Mouse (Mus musculus) CH12.LX (cell line): Measurements from ENCODE around the gene Rdh8. TPM values are rescaled to one million over a fixed set of nuclear protein-coding genes. Genes with fewer than 3 reads are reported as not detected.

Experiments used
- DNase-seq: peaks from one replicate; pipeline ENCODE4 v3.0.0-alpha.2; 2013; ENCODE audit errors: extremely low read depth
- H3K27ac ChIP-seq: 2 replicates; pipeline ENCODE4 v1.5.1; 2012; ENCODE audit warnings: low read depth, mild to moderate bottlenecking, control low read depth, moderate library complexity; ENCODE audit not compliant: insufficient read depth
- H3K27me3 ChIP-seq: replicated peaks from 2 replicates; pipeline ENCODE3; 2012; ENCODE audit warnings: inconsistent platforms
- H3K36me3 ChIP-seq, 2 experiments: replicated peaks in 1 of 2; 2 replicates each; pipeline versions ENCODE3 to v1.6.1; 2012; ENCODE audit warnings: inconsistent platforms in 1 of 2, low read length in 1 of 2, mild to moderate bottlenecking in 1 of 2, mixed read lengths in 1 of 2, moderate library complexity in 1 of 2; ENCODE audit not compliant: control insufficient read depth in 1 of 2, insufficient read depth in 1 of 2
- H3K4me1 ChIP-seq, 2 experiments: 2 replicates each; pipeline ENCODE4 v1.6.1; 2012; ENCODE audit warnings: inconsistent platforms in 1 of 2, moderate library complexity in 1 of 2; ENCODE audit not compliant: insufficient read depth in 2 of 2, control insufficient read depth in 1 of 2
- H3K4me2 ChIP-seq: 2 replicates; pipeline ENCODE4 v1.6.1; 2012; ENCODE audit warnings: low read depth, mild to moderate bottlenecking, control low read depth; ENCODE audit not compliant: poor library complexity, insufficient read depth, severe bottlenecking
- H3K4me3 ChIP-seq, 3 experiments: fragments of 150-350 bp in 1 of 3; sonication (generic) in 1 of 3; replicated peaks in 1 of 3; 2 replicates each; pipeline versions ENCODE3 to v1.5.1; 2011 to 2012; ENCODE audit warnings: low read depth in 2 of 3, low read length in 2 of 3, mild to moderate bottlenecking in 2 of 3, moderate library complexity in 2 of 3, control low read depth in 1 of 3, improper control_type of control experiment in 1 of 3, inconsistent platforms in 1 of 3, mixed read lengths in 1 of 3; ENCODE audit not compliant: poor library complexity in 1 of 3
- H3K79me2 ChIP-seq: replicated peaks from 2 replicates; pipeline ENCODE4 v1.6.1; 2012; ENCODE audit warnings: mild to moderate bottlenecking, moderate library complexity; ENCODE audit not compliant: control insufficient read depth, poor library complexity, insufficient read depth, severe bottlenecking; ENCODE audit errors: extremely low read depth
- H3K9ac ChIP-seq: 2 replicates; pipeline ENCODE4 v1.6.1; 2012; ENCODE audit warnings: low read depth, mild to moderate bottlenecking, control low read depth, moderate library complexity; ENCODE audit not compliant: insufficient read depth
- H3K9me3 ChIP-seq: replicated peaks from 2 replicates; pipeline ENCODE3; 2012; ENCODE audit warnings: low read length, inconsistent platforms, mixed read lengths
- BHLHE40 ChIP-seq: IDR thresholded peaks from 2 replicates; pipeline ENCODE4 v1.6.1; 2011; ENCODE audit warnings: mild to moderate bottlenecking, low read depth, low read length, improper control_type of control experiment
- CTCF ChIP-seq, 2 experiments: IDR thresholded peaks in 1 of 2; conservative IDR thresholded peaks in 1 of 2; 2 replicates each; pipeline ENCODE4 v1.5.1; 2011 to 2012; ENCODE audit warnings: low read depth in 2 of 2, low read length in 2 of 2, improper control_type of control experiment in 1 of 2, inconsistent platforms in 1 of 2, mild to moderate bottlenecking in 1 of 2, moderate library complexity in 1 of 2
- ELF1 ChIP-seq: IDR thresholded peaks from 2 replicates; pipeline ENCODE4 v1.6.1; 2014; ENCODE audit warnings: low read depth, mild to moderate bottlenecking, inconsistent platforms, low read length, improper control_type of control experiment
- EP300 ChIP-seq: IDR thresholded peaks from 2 replicates; pipeline ENCODE4 v1.6.1; 2011; ENCODE audit warnings: low read length, improper control_type of control experiment
- HCFC1 ChIP-seq: IDR thresholded peaks from 2 replicates; pipeline ENCODE4 v1.6.1; 2012; ENCODE audit warnings: low read depth, mild to moderate bottlenecking, inconsistent platforms, low read length, improper control_type of control experiment
- JUN ChIP-seq: IDR thresholded peaks from 2 replicates; pipeline ENCODE4 v1.6.1; 2011; ENCODE audit warnings: low read depth, mild to moderate bottlenecking, low read length, improper control_type of control experiment, moderate library complexity; ENCODE audit not compliant: insufficient read depth
- JUND ChIP-seq: conservative IDR thresholded peaks from 2 replicates; pipeline ENCODE4 v1.6.1; 2011; ENCODE audit warnings: low read depth, low read length, improper control_type of control experiment
- MAX ChIP-seq: IDR thresholded peaks from 2 replicates; pipeline ENCODE4 v1.6.1; 2011; ENCODE audit warnings: low read length, improper control_type of control experiment
- MEF2A ChIP-seq: IDR thresholded peaks from 2 replicates; pipeline ENCODE4 v1.6.1; 2014; ENCODE audit warnings: low read depth, mild to moderate bottlenecking, inconsistent platforms, low read length, improper control_type of control experiment, borderline replicate concordance
- MXI1 ChIP-seq: IDR thresholded peaks from 2 replicates; pipeline ENCODE4 v1.6.1; 2011; ENCODE audit warnings: mild to moderate bottlenecking, low read depth, low read length, improper control_type of control experiment
- POLR2A ChIP-seq: IDR thresholded peaks from 2 replicates; pipeline ENCODE4 v1.6.1; 2011; ENCODE audit warnings: low read depth, mild to moderate bottlenecking, improper control_type of control experiment, low read length
- RAD21 ChIP-seq: IDR thresholded peaks from 2 replicates; pipeline ENCODE4 v1.6.1; 2011; ENCODE audit warnings: low read depth, mild to moderate bottlenecking, low read length, improper control_type of control experiment, moderate library complexity
- SMC3 ChIP-seq: IDR thresholded peaks from 2 replicates; pipeline ENCODE4 v1.6.1; 2011; ENCODE audit warnings: low read depth, low read length, improper control_type of control experiment
- TBP ChIP-seq: conservative IDR thresholded peaks from 2 replicates; pipeline ENCODE4 v1.6.1; 2011; ENCODE audit warnings: low read depth, low read length, improper control_type of control experiment
- TCF12 ChIP-seq: IDR thresholded peaks from 2 replicates; pipeline ENCODE4 v1.6.1; 2014; ENCODE audit warnings: low read depth, mild to moderate bottlenecking, inconsistent platforms, low read length, improper control_type of control experiment
- UBTF ChIP-seq: IDR thresholded peaks from 2 replicates; pipeline ENCODE4 v1.6.1; 2012; ENCODE audit warnings: low read depth, mild to moderate bottlenecking, inconsistent platforms, low read length, improper control_type of control experiment, moderate library complexity
- USF2 ChIP-seq: conservative IDR thresholded peaks from 2 replicates; pipeline ENCODE4 v1.6.1; 2011; ENCODE audit warnings: low read depth, low read length, improper control_type of control experiment
- ZMIZ1 ChIP-seq: IDR thresholded peaks from 2 replicates; pipeline ENCODE4 v1.6.1; 2012; ENCODE audit warnings: low read depth, mild to moderate bottlenecking, inconsistent platforms, low read length, improper control_type of control experiment
- dilution Hi-C: fragments of 300-500 bp; cut with MboI; formaldehyde crosslinking; loops from 2 replicates; pipeline ENCODE4 v1.14.3; 2020; ENCODE audit warnings: low sequenced_read_pairs; ENCODE audit not compliant: extremely low pct_unique_long_range_greater_than_20kb, extremely low pct_ligation_motif_present
- in situ Hi-C: fragments of 300-500 bp; cut with MboI; formaldehyde crosslinking; loops from 3 replicates; pipeline ENCODE4 v1.14.3; 2019; ENCODE audit warnings: low sequenced_read_pairs, low pct_ligation_motif_present, low pct_unique_long_range_greater_than_20kb, mixed read lengths
- polyA plus RNA-seq: library from polyadenylated mRNA; unstranded; fragments of >175 nt; gene quantifications from 2 replicates; pipeline ENCODE4 v1.2.1, GENCODE M21; 2012; ENCODE audit warnings: low read depth; ENCODE audit not compliant: insufficient read length
- total RNA-seq, 2 experiments: library from RNA; depleted of rRNA; stranded (reverse); fragments of 300-350 nt in 1 of 2; fragments of >200 nt in 1 of 2; gene quantifications; 2 replicates each; pipeline ENCODE4 v1.2.3; 2012 to 2014

Rdh8 gene
- total and polyA plus RNA-seq, 3 experiments = not detected

DNA sequence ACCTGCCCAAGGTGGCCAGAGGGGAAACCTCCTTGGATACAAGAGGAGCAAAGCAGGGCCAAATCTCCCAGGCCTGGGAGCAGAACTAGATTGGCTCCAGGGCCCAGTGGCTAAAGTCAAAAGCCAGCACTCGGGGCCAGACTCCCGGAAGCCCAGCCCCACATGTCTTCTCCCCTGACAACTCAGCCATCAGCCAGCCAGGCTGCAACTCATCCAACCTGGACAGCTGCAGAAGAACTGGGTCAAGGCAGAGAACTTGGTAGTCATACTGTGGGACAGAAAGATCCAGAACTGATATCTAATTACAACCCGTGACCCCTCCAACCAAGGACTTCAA is 13.2 kb upstream of the Rdh8 start:
- in situ Hi-C loops = no loop called here
- no peak overlapping the region for H3K9ac ChIP-seq
- no peak overlapping the region for H3K4me2 ChIP-seq
- no peak overlapping the region for H3K27ac ChIP-seq
- no peak for TF ChIP-seq ELF1
- TF ChIP-seq UBTF = no peak
- no peak for TF ChIP-seq RAD21
- TF ChIP-seq USF2 = no peak
- TF ChIP-seq MXI1 = no peak
- no peak for TF ChIP-seq SMC3
- TF ChIP-seq JUN = no peak
- TF ChIP-seq BHLHE40 = no peak
- TF ChIP-seq HCFC1 = no peak
- no peaks in the 10 kb centered on the region for H3K36me3 ChIP-seq
- no peaks in the 10 kb centered on the region for H3K9me3 ChIP-seq
- DNase-seq = no peak
- peaks cover 5 to 10% of the 10 kb centered on the region in 2 experiments for H3K4me1 ChIP-seq
- no peaks in the 10 kb centered on the region for H3K79me2 ChIP-seq
- H3K27me3 ChIP-seq = peaks cover 90% of the 10 kb centered on the region
- H3K4me3 ChIP-seq = no peak overlapping the region
- dilution Hi-C loops = no loop called here

DNA sequence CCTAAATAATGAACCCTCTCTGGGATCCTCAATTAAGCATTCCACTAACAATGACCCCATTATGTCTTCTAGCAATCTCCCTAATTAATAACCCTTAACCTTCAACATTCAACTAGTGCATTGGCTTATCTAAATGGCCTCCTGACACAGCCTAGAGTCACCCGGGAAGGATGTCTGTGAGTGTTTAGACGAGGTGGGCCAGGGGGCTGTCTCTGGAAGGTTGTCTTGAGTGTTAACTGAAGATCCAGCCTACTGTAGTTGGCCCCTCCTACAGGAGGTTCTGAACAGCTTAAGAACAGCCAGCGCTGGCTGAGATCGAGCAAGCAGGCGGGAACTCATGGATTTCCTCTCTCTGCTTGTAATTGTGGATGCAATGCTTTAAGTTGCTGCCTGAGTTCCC is 12.6 kb upstream of the Rdh8 start:
- Histone ChIP-seq H3K4me2 (no peak overlapping the region), H3K27ac (no peak overlapping the region), H3K36me3 (no peaks in the 10 kb centered on the region), H3K9me3 (no peaks in the 10 kb centered on the region), H3K4me3 (no peak overlapping the region), H3K79me2 (no peaks in the 10 kb centered on the region), H3K4me1 (peaks cover 2 to 7% of the 10 kb centered on the region in 2 experiments), H3K9ac (no peak overlapping the region), H3K27me3 (peaks cover 95% of the 10 kb centered on the region)
- no peak for TF ChIP-seq TBP
- no peak for TF ChIP-seq JUND
- no peak for TF ChIP-seq ZMIZ1
- TF ChIP-seq POLR2A = no peak
- no peak for TF ChIP-seq MAX
- no peak for TF ChIP-seq BHLHE40
- no peak for TF ChIP-seq MEF2A
- no peak for TF ChIP-seq CTCF (conservative IDR thresholded peaks at IDR 0.05 in 1 of 2, IDR thresholded peaks at IDR 0.05 in 1 of 2; ENCODE audit: low read depth in 2 of 2, low read length in 2 of 2)
- TF ChIP-seq EP300 = no peak
- TF ChIP-seq TCF12 = no peak
- no peak for DNase-seq
- dilution Hi-C loops = no loop called here
- in situ Hi-C loops = no loop called here
